ENCODE assay signal across 2 mouse cellular contexts in genomic region chr10:39171134-39171533, GRCm38 (mm10).
TF ChIP-seq lines count a peak whose summit lies in the region.

No protein-coding gene starts in this region.

TF ChIP-seq in C2C12, 6 proteins besides CTCF, POLR2A, EP300 and RAD21 (continued from another document):
- TF ChIP-seq MYOD1 (IDR thresholded peaks at IDR 0.05; ENCODE audit: control insufficient read depth, insufficient read length, low read depth) (no peak), CEBPB (IDR thresholded peaks at IDR 0.05; ENCODE audit: low read depth) (no peak)

TF ChIP-seq in myocyte, 11 proteins besides CTCF, POLR2A, EP300 and RAD21 (continued from another document):
- TF ChIP-seq USF1 (IDR thresholded peaks at IDR 0.05; ENCODE audit: low read depth) (no peak), MAX (IDR thresholded peaks at IDR 0.05; ENCODE audit: low read depth) (no peak), MYOG (IDR thresholded peaks at IDR 0.05; ENCODE audit: control insufficient read depth in 1 of 3, insufficient read depth in 1 of 3, insufficient read length in 2 of 3, low read depth in 2 of 3) (no peak), MYOD1 (IDR thresholded peaks at IDR 0.05; ENCODE audit: control insufficient read depth in 1 of 3, insufficient read length in 2 of 3, low read depth in 2 of 3) (no peak), SRF (IDR thresholded peaks at IDR 0.05; ENCODE audit: control insufficient read depth, insufficient read length, low read depth) (no peak), E2F4 (IDR thresholded peaks at IDR 0.05; ENCODE audit: insufficient read depth) (no peak)
